Mouse (Mus musculus) ES-Bruce4 (cell line): ENCODE results near the gene C1qtnf4.

Source experiments
- CTCF ChIP-seq: IDR thresholded peaks from one replicate; pipeline ENCODE4 v1.8.1; 2011; ENCODE audit warnings: low read depth, low read length
- POLR2A ChIP-seq: IDR thresholded peaks from one replicate; pipeline ENCODE4 v1.8.1; 2011; ENCODE audit warnings: low read length; ENCODE audit not compliant: insufficient read depth

DNA sequence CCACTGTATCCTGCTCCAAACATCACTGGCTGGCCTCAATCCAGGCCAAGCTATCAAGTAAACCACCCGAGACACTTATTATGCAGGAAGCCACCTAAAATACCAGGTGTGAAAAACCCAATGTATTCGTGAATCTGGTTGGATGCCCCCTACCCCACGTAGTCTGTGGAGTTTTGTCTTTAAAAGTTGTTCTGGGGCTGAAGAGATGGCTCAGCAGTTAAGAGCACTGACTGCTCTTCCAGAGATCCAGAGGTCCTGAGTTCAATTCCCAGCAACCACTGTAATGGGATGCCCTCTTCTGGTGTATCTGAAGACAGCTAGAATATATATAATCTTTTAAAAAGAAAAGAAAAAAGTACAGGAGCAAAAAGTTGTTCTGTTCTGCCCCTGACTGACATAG is 52.7 kb downstream of the C1qtnf4 start:
- TF ChIP-seq CTCF (no peak), POLR2A (no peak)
